Mouse (Mus musculus): ENCODE results near the gene Aipl1. TPM values are rescaled to one million over a fixed set of nuclear protein-coding genes. Genes with fewer than 3 reads are reported as not detected.
A peak's percentile ranks its signal among the peaks of the same experiment; 100 is the strongest.

Aipl1 gene
- polyA plus RNA-seq, 1 experiment from 2014 or later, result 0.39 TPM

DNA sequence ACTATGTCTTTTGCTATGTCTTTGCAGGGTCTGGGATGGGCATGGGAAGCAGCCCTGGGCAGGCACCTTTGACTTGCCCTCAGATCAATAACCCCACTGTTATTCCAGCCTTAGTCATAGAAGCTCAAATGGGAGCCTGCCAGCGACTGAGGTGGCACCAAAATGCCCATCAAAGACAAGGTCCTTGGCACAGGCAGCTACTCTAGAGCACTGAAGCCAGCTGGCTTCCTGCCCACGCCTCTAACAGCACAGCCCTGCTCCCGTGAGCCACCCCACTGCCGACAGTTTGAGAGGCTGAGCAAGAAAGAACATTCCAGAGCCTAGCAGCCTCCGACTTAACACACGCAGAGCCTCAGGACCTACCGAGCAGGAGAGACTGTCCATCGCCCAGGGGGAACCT lies 27.8 kb upstream of the Aipl1 start:
- Histone ChIP-seq H3K27me3 (ENCODE audit: low read depth, poor library complexity, severe bottlenecking) (0 out of 2 replicates have a peak, but pooled peaks cover 4% of the 10 kb centered on the region), H3K4me3 (no peak overlapping the region), H3K36me3 (no peaks in the 10 kb centered on the region), H3K27ac (no peak overlapping the region), H3K9me3 (replicated peaks) (no peaks in the 10 kb centered on the region; the same call in 1 of the 2 replicates), H3K4me1 (no peaks in the 10 kb centered on the region)
- DNase-seq (ENCODE audit: low spot score), result no peak
- 96% methylated on average over 8 of the region's 8 CpGs for WGBS

DNA sequence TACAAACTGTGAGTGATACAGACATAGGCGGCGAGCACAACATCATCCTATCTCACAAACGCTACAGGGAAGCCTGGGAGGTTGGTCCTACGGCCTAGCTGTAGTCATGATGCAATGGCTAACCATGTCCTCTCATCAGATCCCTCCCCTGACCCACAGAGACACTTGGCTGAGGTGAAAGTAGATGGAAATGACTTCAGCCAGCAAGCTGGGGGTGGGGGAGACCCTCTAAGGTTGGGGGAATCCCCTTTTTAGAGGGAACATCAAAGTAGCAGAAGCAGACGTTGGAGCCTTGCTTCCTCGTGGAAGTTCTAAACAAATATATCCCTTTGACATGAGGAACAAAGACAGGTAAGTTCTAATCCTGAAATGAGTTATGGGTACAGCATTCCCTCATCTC lies 27.1 kb upstream of the Aipl1 start:
- Histone ChIP-seq H3K4me1 (no peaks in the 10 kb centered on the region), H3K27me3 (ENCODE audit: low read depth, poor library complexity, severe bottlenecking) (0 out of 2 replicates have a peak, but pooled peaks cover 4% of the 10 kb centered on the region), H3K27ac (no peak overlapping the region), H3K36me3 (no peaks in the 10 kb centered on the region), H3K4me3 (no peak overlapping the region), H3K9me3 (replicated peaks) (no peaks in the 10 kb centered on the region; the same call in 1 of the 2 replicates)
- WGBS, result 82% methylated on average over 6 of the region's 6 CpGs
- DNase-seq (ENCODE audit: low spot score), result no peak

DNA sequence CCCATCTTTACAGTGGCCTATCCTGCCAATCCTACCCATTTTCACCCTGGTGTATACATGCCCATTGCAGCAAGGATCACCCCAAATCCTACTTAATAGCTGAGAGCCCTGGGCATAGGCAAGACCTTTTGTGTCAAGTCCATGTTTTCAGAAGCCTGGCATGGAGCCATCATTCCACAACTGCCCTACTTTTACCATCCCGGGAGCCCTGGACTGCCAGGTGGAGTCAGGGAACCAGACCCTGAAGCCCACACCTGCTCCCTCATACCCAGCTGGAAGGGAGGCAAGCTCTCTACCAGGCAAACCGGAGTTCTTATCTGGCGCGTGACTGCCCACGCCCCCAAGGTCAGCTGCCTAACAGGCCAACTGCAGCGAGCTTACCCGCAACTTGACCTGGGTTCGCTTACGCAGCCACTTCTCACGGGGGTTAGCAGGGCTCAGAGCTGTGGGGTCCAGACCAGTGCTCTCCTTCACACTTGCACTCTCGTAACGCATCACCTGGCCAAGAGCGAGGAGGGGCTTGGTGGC lies 23.8 kb upstream of the Aipl1 start:
- H3K9me3 ChIP-seq (replicated peaks), result no peaks in the 10 kb centered on the region; the same call in 1 of the 2 replicates
- no peaks in the 10 kb centered on the region for H3K36me3 ChIP-seq
- H3K4me1 ChIP-seq, result peaks cover 2% of the 10 kb centered on the region
- no peak overlapping the region for H3K27ac ChIP-seq
- no peak overlapping the region for H3K4me3 ChIP-seq
- 77% methylated on average over 13 of the region's 13 CpGs for WGBS
- no peak for DNase-seq (ENCODE audit: low spot score)
- 0 out of 2 replicates have a peak, but pooled peaks cover 4% of the 10 kb centered on the region for H3K27me3 ChIP-seq (ENCODE audit: low read depth, poor library complexity, severe bottlenecking)

- 75% methylated on average over 9 of the region's 9 CpGs for WGBS
- no peak overlapping the region for H3K27ac ChIP-seq
Observed at GRCm38 (mm10) chr11:72060416-72060815, 23.1 kb upstream of the Aipl1 start.

DNA sequence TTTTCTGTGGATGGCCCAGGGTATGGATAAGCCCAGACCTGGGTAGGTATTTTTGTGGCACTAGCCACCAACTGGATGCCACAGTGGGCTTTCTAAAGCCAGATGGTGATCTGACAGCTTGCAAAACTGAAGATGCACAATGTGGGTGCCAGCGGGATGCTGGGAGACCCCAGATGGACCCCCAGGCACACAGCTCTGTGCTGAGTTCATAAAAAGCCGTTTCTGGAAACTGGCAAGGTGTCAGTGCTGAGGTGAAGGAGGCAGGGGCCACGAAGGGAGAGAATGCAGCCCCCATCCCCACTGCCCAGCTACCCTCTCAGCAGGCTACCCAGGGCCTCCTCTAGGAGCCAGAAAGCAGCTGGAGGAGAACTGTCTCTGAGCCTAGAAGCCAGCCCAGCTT lies 19.9 kb upstream of the Aipl1 start:
- peaks cover 20% of the 10 kb centered on the region for H3K27me3 ChIP-seq (ENCODE audit: low read depth, poor library complexity, severe bottlenecking)
- H3K4me3 ChIP-seq, result no peak overlapping the region
- no peak for DNase-seq (ENCODE audit: low spot score)
- peaks cover 21% of the 10 kb centered on the region for H3K4me1 ChIP-seq
- H3K9me3 ChIP-seq (replicated peaks), result no peaks in the 10 kb centered on the region
- WGBS, result 82% methylated on average over 3 of the region's 3 CpGs
- H3K36me3 ChIP-seq, result no peaks in the 10 kb centered on the region
- H3K27ac ChIP-seq, result no peak overlapping the region

More at GRCm38 (mm10) chr11:72060416-72060815, 23.1 kb upstream of the Aipl1 start:
- H3K4me3 ChIP-seq, result no peak overlapping the region
- H3K36me3 ChIP-seq, result no peaks in the 10 kb centered on the region
- DNase-seq (ENCODE audit: low spot score), result no peak
- H3K9me3 ChIP-seq (replicated peaks), result no peaks in the 10 kb centered on the region; the same call in 1 of the 2 replicates
- H3K4me1 ChIP-seq, result peaks cover 10% of the 10 kb centered on the region
- H3K27me3 ChIP-seq (ENCODE audit: low read depth, poor library complexity, severe bottlenecking), result 0 out of 2 replicates have a peak, but pooled peaks cover 4% of the 10 kb centered on the region

DNA sequence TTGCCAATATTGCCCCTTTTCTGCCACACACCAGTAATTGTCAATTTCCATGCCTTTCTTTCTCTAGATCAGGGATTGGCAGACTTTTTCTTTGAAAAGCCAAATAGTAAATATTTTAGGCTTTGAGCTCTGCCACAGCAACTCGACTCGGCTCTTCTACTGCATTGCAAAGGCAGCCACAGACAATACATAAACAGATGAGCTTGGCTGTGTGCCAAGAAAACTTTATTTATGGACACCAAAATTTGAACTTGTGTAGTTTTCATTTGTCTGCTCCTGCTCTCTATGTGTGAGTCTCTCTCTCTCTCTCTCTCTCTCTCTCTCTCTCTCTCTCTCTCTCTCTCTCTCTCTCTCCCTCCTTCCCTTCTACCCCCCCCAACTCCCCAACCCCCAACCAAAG lies 17.9 kb upstream of the Aipl1 start:
- no peak overlapping the region for H3K4me3 ChIP-seq
- peaks cover 40% of the 10 kb centered on the region for H3K4me1 ChIP-seq
- WGBS, result 84% methylated on average over 2 of the region's 2 CpGs
- no peaks in the 10 kb centered on the region for H3K9me3 ChIP-seq (replicated peaks)
- DNase-seq (ENCODE audit: low spot score), result no peak
- H3K27me3 ChIP-seq (ENCODE audit: low read depth, poor library complexity, severe bottlenecking), result peaks cover 36% of the 10 kb centered on the region
- H3K27ac ChIP-seq, result no peak overlapping the region
- no peaks in the 10 kb centered on the region for H3K36me3 ChIP-seq

DNA sequence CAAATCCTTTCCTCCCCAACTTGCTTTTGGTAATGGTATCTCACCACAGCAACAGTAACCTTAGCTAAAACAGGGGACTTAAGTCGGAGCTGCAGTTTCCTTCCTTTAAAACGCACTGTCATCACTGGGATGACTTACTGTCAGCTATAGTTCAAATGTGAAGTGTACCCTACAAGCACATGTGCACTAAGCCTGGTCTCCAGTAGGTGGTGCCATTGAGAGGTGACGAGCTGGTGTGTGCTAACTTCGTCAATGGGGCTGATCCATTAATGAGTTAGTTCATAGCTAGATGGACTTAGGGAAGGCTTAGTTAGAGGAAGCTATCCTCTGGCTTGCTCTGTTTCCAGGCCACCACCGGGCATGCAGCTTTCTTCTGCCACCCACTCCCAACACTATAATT lies 15.3 kb upstream of the Aipl1 start:
- H3K27ac ChIP-seq, result no peak overlapping the region
- H3K27me3 ChIP-seq (ENCODE audit: low read depth, poor library complexity, severe bottlenecking), result peaks cover 52% of the 10 kb centered on the region
- WGBS, result 20% methylated on average over 5 of the region's 5 CpGs
- DNase-seq (ENCODE audit: low spot score), result peak; percentile 61
- H3K4me3 ChIP-seq, result no peak overlapping the region
- H3K9me3 ChIP-seq (replicated peaks), result no peaks in the 10 kb centered on the region
- peaks cover 6% of the 10 kb centered on the region for H3K36me3 ChIP-seq
- H3K4me1 ChIP-seq, result peaks cover 40% of the 10 kb centered on the region

- Histone ChIP-seq H3K27ac (no peak overlapping the region), H3K27me3 (ENCODE audit: low read depth, poor library complexity, severe bottlenecking) (peaks cover 52% of the 10 kb centered on the region), H3K36me3 (peaks cover 10% of the 10 kb centered on the region), H3K9me3 (replicated peaks) (no peaks in the 10 kb centered on the region), H3K4me3 (no peak overlapping the region), H3K4me1 (peaks cover 40% of the 10 kb centered on the region)
- 55% methylated on average over 3 of the region's 3 CpGs for whole genome bisulfite sequencing
- DNase-seq (ENCODE audit: low spot score), result no peak
Observed at GRCm38 (mm10) chr11:72052221-72052620, 14.9 kb upstream of the Aipl1 start.

GRCm38 (mm10) chr11:72050895-72051858 lies 13.9 kb upstream of the Aipl1 start:
- Histone ChIP-seq H3K4me3 (peak overlapping the region; percentile 69), H3K4me1 (peaks cover 38% of the 10 kb centered on the region), H3K9me3 (replicated peaks) (no peaks in the 10 kb centered on the region), H3K36me3 (peaks cover 20% of the 10 kb centered on the region), H3K27ac (peak overlapping the region; percentile 70), H3K27me3 (ENCODE audit: low read depth, poor library complexity, severe bottlenecking) (peaks cover 52% of the 10 kb centered on the region)
- DNase-seq (ENCODE audit: low spot score), result peak; percentile 74
- 2% methylated on average over 45 of the region's 45 CpGs for WGBS

DNA sequence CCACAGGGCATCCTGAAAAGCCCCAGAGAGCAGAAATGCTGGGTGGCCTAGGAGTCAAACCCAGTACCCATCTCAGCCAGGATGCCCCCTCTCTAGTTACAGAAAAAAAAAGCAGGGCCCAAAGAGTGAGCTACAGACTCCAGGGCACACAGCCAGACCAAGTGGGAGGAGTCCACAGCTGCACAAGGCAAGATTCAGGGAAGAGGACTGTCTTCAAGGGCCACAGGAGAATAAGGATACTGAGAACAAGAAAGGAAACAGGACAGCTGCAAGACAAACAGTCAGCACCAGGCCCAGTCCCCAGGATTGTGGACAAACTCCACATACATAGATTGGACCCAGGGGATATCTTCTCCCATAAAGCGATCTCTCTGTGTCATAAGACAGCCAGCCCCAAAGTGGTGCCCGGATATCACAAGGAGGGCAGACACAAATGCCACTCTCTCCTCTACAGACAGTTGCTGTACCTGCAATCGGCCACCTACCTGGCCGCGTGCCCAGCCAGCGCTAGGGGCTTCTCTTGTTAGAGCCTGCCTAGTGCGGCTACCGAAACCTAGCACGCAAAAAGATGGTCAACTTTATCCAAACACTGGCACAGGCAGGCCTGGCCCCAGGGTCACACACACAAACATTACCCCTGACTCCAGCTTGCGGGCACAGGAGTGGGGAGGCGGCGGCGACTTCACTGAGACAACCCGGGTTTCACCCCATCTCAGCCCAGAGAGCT lies 13.0 kb upstream of the Aipl1 start:
- Histone ChIP-seq H3K36me3 (peaks cover 29% of the 10 kb centered on the region), H3K4me3 (peak overlapping the region; percentile 69), H3K9me3 (replicated peaks) (no peaks in the 10 kb centered on the region), H3K4me1 (peaks cover 29% of the 10 kb centered on the region), H3K27me3 (ENCODE audit: low read depth, poor library complexity, severe bottlenecking) (peaks cover 52% of the 10 kb centered on the region), H3K27ac (peak overlapping the region; percentile 70; the same call in 1 of the 2 replicates)
- peak; percentile 43 for DNase-seq (ENCODE audit: low spot score)
- 27% methylated on average over 14 of the region's 14 CpGs for WGBS

DNA sequence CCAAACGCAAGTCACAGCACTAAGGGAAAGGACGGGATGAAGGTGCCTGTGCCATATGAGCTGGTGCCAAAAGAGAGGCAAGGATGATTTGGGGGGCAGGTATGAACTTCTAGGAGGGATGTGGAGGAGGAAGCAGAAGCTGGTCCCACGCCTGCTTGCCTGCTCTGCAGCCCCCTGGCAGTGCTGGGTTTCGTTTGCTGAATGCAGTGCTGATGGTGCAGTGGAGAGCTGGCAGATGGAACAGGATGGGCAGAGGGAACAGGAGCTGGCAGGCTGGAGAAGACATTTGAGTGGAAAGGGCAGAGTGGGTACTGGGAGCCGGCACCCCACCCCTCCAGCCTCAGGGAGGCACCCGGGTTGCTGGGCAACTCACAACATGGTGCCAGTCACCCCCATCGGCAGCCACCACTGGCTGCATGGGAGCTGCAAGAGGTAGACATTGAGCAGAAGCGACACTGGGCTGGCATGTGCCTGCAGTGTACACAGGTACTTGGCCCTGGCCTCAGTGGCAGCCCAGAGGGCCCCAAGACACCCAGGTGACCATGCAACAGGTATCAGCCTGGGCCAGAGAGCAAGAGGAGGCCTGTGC lies 12.0 kb upstream of the Aipl1 start:
- 73% methylated on average over 8 of the region's 8 CpGs for WGBS
- no peak overlapping the region for H3K4me3 ChIP-seq
- no peak overlapping the region for H3K27ac ChIP-seq
- H3K4me1 ChIP-seq, result peaks cover 25% of the 10 kb centered on the region
- H3K27me3 ChIP-seq (ENCODE audit: low read depth, poor library complexity, severe bottlenecking), result peaks cover 52% of the 10 kb centered on the region
- no peaks in the 10 kb centered on the region for H3K9me3 ChIP-seq (replicated peaks)
- peaks cover 39% of the 10 kb centered on the region for H3K36me3 ChIP-seq
- DNase-seq (ENCODE audit: low spot score), result no peak

- WGBS, result 55% methylated on average over 6 of the region's 6 CpGs
- Histone ChIP-seq H3K36me3 (peaks cover 45% of the 10 kb centered on the region), H3K27me3 (ENCODE audit: low read depth, poor library complexity, severe bottlenecking) (peaks cover 49% of the 10 kb centered on the region), H3K4me1 (peaks cover 31% of the 10 kb centered on the region), H3K27ac (no peak overlapping the region), H3K4me3 (no peak overlapping the region), H3K9me3 (replicated peaks) (no peaks in the 10 kb centered on the region)
- DNase-seq (ENCODE audit: low spot score), result no peak
Observed at GRCm38 (mm10) chr11:72048730-72049129, 11.4 kb upstream of the Aipl1 start.

Data from limb, embryonic 10.5 days (tissue).